Mouse (Mus musculus) bone marrow macrophage, adult 2 months (primary cell): Measurements from ENCODE around the gene Mras. TPM values are rescaled to one million over a fixed set of nuclear protein-coding genes. Genes with fewer than 3 reads are reported as not detected.

ENCODE experiments used
- H3K27ac ChIP-seq: 2 replicates; pipeline ENCODE4 v1.5.1; 2012; ENCODE audit warnings: low read depth, low read length; ENCODE audit not compliant: insufficient read depth
- H3K4me1 ChIP-seq: 2 replicates; pipeline ENCODE4 v1.6.1; 2012; ENCODE audit warnings: low read length; ENCODE audit not compliant: control insufficient read depth, insufficient read depth
- H3K4me3 ChIP-seq: 2 replicates; pipeline ENCODE4 v1.5.1; 2012; ENCODE audit warnings: mild to moderate bottlenecking, low read length, moderate library complexity; ENCODE audit not compliant: insufficient read depth
- CTCF ChIP-seq: IDR thresholded peaks from 2 replicates; pipeline ENCODE4 v1.5.1; 2012; ENCODE audit warnings: low read depth, mild to moderate bottlenecking, low read length, moderate library complexity
- POLR2A ChIP-seq: IDR thresholded peaks from 2 replicates; pipeline ENCODE4 v1.6.1; 2012; ENCODE audit warnings: mild to moderate bottlenecking, low read depth, low read length, borderline replicate concordance
- polyA plus RNA-seq: library from polyadenylated mRNA; stranded (reverse); fragments of >200 nt; gene quantifications from 2 replicates; pipeline ENCODE4 v1.2.4, GENCODE M21; 2012; ENCODE audit not compliant: missing spikeins, insufficient read depth, insufficient read length

Gene Mras
- polyA plus RNA-seq, 1 experiment = 4.9 TPM

- Histone ChIP-seq H3K27ac (no peak overlapping the region), H3K4me1 (no peaks in the 10 kb centered on the region), H3K4me3 (no peak overlapping the region)
- TF ChIP-seq POLR2A (no peak), CTCF (no peak)
Observed at GRCm38 (mm10) chr9:99440941-99441340, 3.8 kb upstream of the Mras start.

- Histone ChIP-seq H3K27ac (no peak overlapping the region), H3K4me1 (no peaks in the 10 kb centered on the region), H3K4me3 (no peak overlapping the region)
- TF ChIP-seq CTCF (no peak), POLR2A (no peak)
Observed at GRCm38 (mm10) chr9:99439064-99439463, 1.9 kb upstream of the Mras start.

- no peak overlapping the region for H3K4me3 ChIP-seq
- H3K4me1 ChIP-seq = no peaks in the 10 kb centered on the region
- no peak for TF ChIP-seq CTCF
- no peak for TF ChIP-seq POLR2A
- no peak overlapping the region for H3K27ac ChIP-seq
Observed at GRCm38 (mm10) chr9:99437781-99438565, 792 bp upstream of the Mras start.

- Histone ChIP-seq H3K27ac (no peak overlapping the region), H3K4me3 (peak overlapping the region; percentile 80), H3K4me1 (no peaks in the 10 kb centered on the region)
- TF ChIP-seq POLR2A = no peak
Observed at GRCm38 (mm10) chr9:99436182-99437030, 775 bp downstream of the Mras start.

- H3K4me3 ChIP-seq = peak overlapping the region; percentile 80
- H3K4me1 ChIP-seq = no peaks in the 10 kb centered on the region
- TF ChIP-seq CTCF (no peak), POLR2A (no peak)
- no peak overlapping the region for H3K27ac ChIP-seq
Observed at GRCm38 (mm10) chr9:99435619-99436181, 1.5 kb downstream of the Mras start.

- Histone ChIP-seq H3K4me3 (no peak overlapping the region), H3K27ac (no peak overlapping the region), H3K4me1 (no peaks in the 10 kb centered on the region)
- TF ChIP-seq POLR2A (no peak), CTCF (no peak)
Observed at GRCm38 (mm10) chr9:99434892-99435618, 2.1 kb downstream of the Mras start.

GRCm38 (mm10) chr9:99432478-99432877 lies 4.7 kb downstream of the Mras start:
- TF ChIP-seq CTCF (no peak), POLR2A (no peak)
- no peak overlapping the region for H3K27ac ChIP-seq
- no peak overlapping the region for H3K4me3 ChIP-seq
- no peaks in the 10 kb centered on the region for H3K4me1 ChIP-seq

GRCm38 (mm10) chr9:99431963-99432362 lies 5.2 kb downstream of the Mras start:
- Histone ChIP-seq H3K27ac (no peak overlapping the region), H3K4me1 (no peaks in the 10 kb centered on the region), H3K4me3 (no peak overlapping the region)
- TF ChIP-seq CTCF = no peak
- TF ChIP-seq POLR2A = no peak

- Histone ChIP-seq H3K27ac (no peak overlapping the region), H3K4me3 (no peak overlapping the region), H3K4me1 (no peaks in the 10 kb centered on the region)
- TF ChIP-seq POLR2A (no peak), CTCF (no peak)
Observed at GRCm38 (mm10) chr9:99431346-99431745, 5.8 kb downstream of the Mras start.

GRCm38 (mm10) chr9:99430806-99431205 lies 6.4 kb downstream of the Mras start:
- Histone ChIP-seq H3K4me3 (no peak overlapping the region), H3K4me1 (no peaks in the 10 kb centered on the region), H3K27ac (no peak overlapping the region)
- TF ChIP-seq CTCF (no peak), POLR2A (no peak)
